Mouse (Mus musculus) kidney, embryonic 14.5 days (tissue): ENCODE data around the gene Trim50. TPM values are rescaled to one million over a fixed set of nuclear protein-coding genes. Genes with fewer than 3 reads are reported as not detected.

Experiments used
- ATAC-seq: fragments of 200-750 bp; cut with Nextera tagmentation; 2 replicates; pipeline ENCODE4 v1.8.0; 2017; ENCODE audit warnings: moderate number of reproducible peaks, mild to moderate bottlenecking, moderate TSS enrichment, moderate library complexity; ENCODE audit not compliant: low FRiP score, low TSS enrichment
- H3K27ac ChIP-seq: fragments of 300-500 bp; sonication (generic); 2 replicates; pipeline ENCODE4 v1.5.1; 2014; ENCODE audit warnings: low read depth, mild to moderate bottlenecking, low read length, moderate library complexity, mixed read lengths
- H3K27me3 ChIP-seq: fragments of 300-500 bp; sonication (generic); 2 replicates; pipeline ENCODE4 v1.6.1; 2014; ENCODE audit warnings: mild to moderate bottlenecking, low read length; ENCODE audit not compliant: control insufficient read depth, insufficient read depth
- H3K36me3 ChIP-seq: fragments of 300-500 bp; sonication (generic); 2 replicates; pipeline ENCODE4 v1.6.1; 2014; ENCODE audit warnings: low read length, mixed read lengths; ENCODE audit not compliant: control insufficient read depth, insufficient read depth
- H3K4me1 ChIP-seq: fragments of 300-500 bp; sonication (generic); 2 replicates; pipeline ENCODE4 v1.6.1; 2014; ENCODE audit warnings: low read length, mixed read lengths; ENCODE audit not compliant: control insufficient read depth, insufficient read depth
- H3K4me2 ChIP-seq: fragments of 300-500 bp; sonication (generic); replicated peaks from 2 replicates; pipeline ENCODE4 v1.6.1; 2014; ENCODE audit warnings: low read depth, mild to moderate bottlenecking, low read length
- H3K4me3 ChIP-seq: fragments of 300-500 bp; sonication (generic); 2 replicates; pipeline ENCODE4 v1.5.1; 2014; ENCODE audit warnings: mild to moderate bottlenecking, low read length
- H3K9ac ChIP-seq: fragments of 300-500 bp; sonication (generic); 2 replicates; pipeline ENCODE4 v1.6.1; 2014; ENCODE audit warnings: low read depth, mild to moderate bottlenecking, low read length, moderate library complexity
- H3K9me3 ChIP-seq: fragments of 300-500 bp; sonication (generic); 2 replicates; pipeline ENCODE4 v1.6.1; 2016; ENCODE audit warnings: low read length; ENCODE audit not compliant: control insufficient read depth
- WGBS: fragments of 180-500 bp; shearing (Covaris S2); extraction: QIAGEN DNeasy Blood & Tissue Kit; methylation state at CpG from one replicate; pipeline ENCODE4 v1.1.7; 2014; 5-methylcytosine and 5-hydroxymethylcytosine counted together
- polyA plus RNA-seq: library from polyadenylated mRNA; unstranded; fragments of >200 nt; fragmentation: Nextera tagmentation; extraction: Ambion mirVana; gene quantifications from 2 replicates; pipeline ENCODE4 v1.2.1, GENCODE M21; 2014

The Trim50 gene
- polyA plus RNA-seq = not detected in 2 replicates

DNA sequence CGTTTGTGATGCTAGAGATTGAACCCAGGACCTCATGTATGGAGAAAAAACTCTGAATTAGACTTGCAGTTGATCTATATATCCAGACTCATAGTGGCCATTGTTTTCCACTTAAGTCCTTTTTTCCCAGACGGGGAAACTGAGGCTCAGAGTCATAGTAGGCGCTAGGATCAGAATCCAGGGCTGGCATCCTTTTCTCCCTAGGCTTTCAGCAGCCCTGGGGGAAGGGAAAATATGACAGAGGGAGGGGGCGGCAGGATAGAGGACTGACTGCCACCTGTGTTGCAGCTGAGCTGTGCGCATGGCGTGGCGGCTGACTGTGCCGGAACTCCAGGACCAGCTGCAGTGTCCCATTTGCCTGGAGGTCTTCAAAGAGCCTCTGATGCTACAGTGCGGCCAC is at the start of gene Trim50:
Gene Trim50 (plus strand): TSS at position 301 of the 400 bp plus-strand sequence.
- Histone ChIP-seq H3K9ac (no peak within 1 kb of the TSS), H3K9me3 (peaks cover 3% of the 10 kb centered on the region; the same call in 1 of the 2 replicates), H3K36me3 (no peaks in the 10 kb centered on the region), H3K4me2 (no peak within 1 kb of the TSS), H3K27me3 (peaks cover 9% of the 10 kb centered on the region), H3K4me1 (no peaks in the 10 kb centered on the region), H3K4me3 (no peak within 1 kb of the TSS), H3K27ac (no peak within 1 kb of the TSS)
- WGBS = 61% methylated on average over 9 of the region's 9 CpGs
- no peak for ATAC-seq

DNA sequence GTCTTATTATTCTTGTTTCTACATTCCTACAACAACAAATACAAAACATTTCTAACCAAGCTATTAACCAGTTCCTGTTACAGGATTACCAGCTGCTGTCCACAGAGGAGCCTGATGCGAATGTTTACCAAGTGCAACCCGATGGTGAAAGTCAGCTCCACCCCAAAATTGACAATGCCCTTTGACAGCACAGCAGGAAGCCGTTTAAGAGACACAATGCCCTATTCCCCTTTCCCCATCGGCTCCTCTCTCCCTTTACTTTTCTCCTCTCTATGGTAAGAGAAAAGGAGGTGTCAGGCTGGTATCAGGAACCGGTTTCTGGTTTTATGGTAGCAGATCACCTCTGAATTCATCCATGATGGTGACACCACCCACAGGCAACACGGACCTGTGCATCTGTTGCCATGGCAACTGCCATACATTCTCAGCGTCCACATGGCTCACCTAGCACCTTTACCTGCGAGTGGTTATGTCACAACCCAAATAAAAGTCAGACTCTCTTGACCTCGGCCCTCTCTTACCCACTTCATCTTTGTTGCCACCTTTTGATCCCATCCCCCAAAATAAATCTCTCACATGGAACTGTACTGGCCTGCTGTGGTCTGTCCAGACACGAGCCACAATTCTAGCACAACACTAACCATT is 46.7 kb upstream of the Trim50 start:
- ATAC-seq = no peak
- Histone ChIP-seq H3K27ac (no peak overlapping the region), H3K4me1 (no peaks in the 10 kb centered on the region), H3K4me3 (no peak overlapping the region), H3K9ac (no peak overlapping the region), H3K27me3 (no peaks in the 10 kb centered on the region; the same call in 1 of the 2 replicates), H3K9me3 (no peaks in the 10 kb centered on the region), H3K4me2 (no peak overlapping the region), H3K36me3 (no peaks in the 10 kb centered on the region)
- WGBS = 49% methylated on average over 10 of the region's 10 CpGs

DNA sequence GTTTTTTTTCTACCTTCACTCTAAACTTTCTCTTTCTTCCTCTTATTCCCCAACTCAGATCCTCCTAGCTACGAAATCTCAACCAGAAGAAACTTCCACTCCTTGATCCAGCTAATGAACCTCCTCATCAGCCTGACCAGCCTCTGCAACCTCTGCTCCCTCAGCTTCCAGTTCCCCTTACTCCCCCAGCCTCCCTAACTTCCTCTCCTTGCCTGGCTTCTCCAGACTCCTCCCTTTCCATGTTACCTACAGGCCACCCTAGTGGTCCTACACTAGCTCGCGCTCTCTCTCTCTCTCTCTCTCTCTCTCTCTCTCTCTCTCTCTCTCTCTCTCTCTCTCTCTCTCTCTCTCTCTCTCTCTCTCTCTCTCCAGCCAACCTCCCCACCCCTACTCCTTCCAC is 36.9 kb upstream of the Trim50 start:
- no peaks in the 10 kb centered on the region for H3K9me3 ChIP-seq
- H3K36me3 ChIP-seq = no peaks in the 10 kb centered on the region
- H3K4me2 ChIP-seq = no peak overlapping the region
- 72% methylated on average over 3 of the region's 3 CpGs for WGBS
- ATAC-seq = no peak
- no peak overlapping the region for H3K4me3 ChIP-seq
- no peaks in the 10 kb centered on the region for H3K27me3 ChIP-seq
- no peak overlapping the region for H3K27ac ChIP-seq
- no peak overlapping the region for H3K9ac ChIP-seq
- no peaks in the 10 kb centered on the region for H3K4me1 ChIP-seq

DNA sequence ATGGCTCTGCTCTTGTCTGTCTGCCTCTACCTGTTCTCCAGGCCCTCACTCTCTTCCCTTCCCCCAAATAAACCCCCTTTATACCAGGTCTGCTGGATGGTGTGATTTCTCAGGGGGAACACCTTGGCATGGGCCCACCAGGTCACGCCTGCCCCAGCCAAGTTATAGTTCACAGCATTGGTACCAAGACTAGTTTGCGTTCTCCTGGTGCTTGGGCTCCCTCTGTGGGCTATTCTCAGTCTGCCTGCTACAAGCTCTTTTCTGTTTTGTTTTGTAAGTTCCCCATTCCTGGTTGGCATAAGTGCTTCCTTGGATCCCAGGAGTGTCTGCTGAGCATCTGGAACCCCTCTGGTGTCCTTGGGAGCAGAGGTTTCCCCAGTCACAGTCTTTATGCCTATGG is 33.2 kb upstream of the Trim50 start:
- ATAC-seq = no peak
- no peaks in the 10 kb centered on the region for H3K4me1 ChIP-seq
- H3K4me2 ChIP-seq = no peak overlapping the region
- no peak overlapping the region for H3K4me3 ChIP-seq
- H3K9ac ChIP-seq = no peak overlapping the region
- 75% methylated on average over 2 of the region's 2 CpGs for WGBS
- no peaks in the 10 kb centered on the region for H3K9me3 ChIP-seq
- no peak overlapping the region for H3K27ac ChIP-seq
- H3K27me3 ChIP-seq = no peaks in the 10 kb centered on the region
- no peaks in the 10 kb centered on the region for H3K36me3 ChIP-seq

DNA sequence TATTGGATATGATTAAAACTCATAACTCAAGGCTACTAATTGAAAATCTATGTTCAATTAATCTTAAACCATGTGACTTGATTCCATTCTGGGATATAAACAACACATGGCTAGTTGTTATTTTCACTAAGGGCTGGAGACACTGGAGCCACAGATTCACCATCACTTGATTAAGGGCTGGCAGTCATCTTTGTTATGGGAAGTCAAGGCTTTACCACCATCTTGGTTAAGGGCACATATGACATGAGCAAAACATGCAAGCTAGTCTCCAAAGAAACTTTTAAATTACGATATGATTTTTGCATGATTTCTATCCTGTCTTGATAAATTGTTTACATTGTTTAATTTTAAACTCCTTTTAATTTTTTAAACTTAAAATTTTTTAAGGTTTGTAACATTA is 30.9 kb upstream of the Trim50 start:
- ATAC-seq = no peak
- 78% methylated on average over 1 of the region's 1 CpGs for WGBS
- no peak overlapping the region for H3K4me2 ChIP-seq
- H3K27me3 ChIP-seq = no peaks in the 10 kb centered on the region
- H3K4me1 ChIP-seq = no peaks in the 10 kb centered on the region
- no peaks in the 10 kb centered on the region for H3K36me3 ChIP-seq
- no peaks in the 10 kb centered on the region for H3K9me3 ChIP-seq
- no peak overlapping the region for H3K4me3 ChIP-seq
- no peak overlapping the region for H3K27ac ChIP-seq
- no peak overlapping the region for H3K9ac ChIP-seq

DNA sequence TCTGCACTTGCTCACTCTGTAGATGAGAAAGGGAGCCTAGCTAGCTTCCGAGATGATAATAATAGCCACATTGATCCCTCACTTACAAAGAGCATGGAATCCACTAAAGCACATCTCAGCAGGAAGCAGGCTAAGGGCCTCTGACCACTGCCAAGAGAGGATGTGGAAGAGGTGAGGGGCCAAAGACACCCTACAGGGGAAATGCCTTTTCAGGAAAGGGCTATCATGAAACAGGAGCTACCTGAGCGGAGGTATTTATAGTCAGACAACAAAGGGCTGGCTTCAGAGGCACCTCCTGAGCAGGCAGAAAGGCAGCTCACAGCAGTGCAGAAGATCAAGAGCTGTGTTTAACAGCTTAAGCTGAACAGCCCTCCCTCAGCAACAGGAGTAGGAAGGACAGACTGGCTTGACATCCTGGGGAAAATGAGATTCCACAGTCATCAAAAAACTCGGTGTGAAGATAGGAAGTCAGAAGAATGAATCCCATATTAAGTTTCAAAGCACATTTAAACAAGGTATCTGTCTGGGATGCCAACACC is 26.9 kb upstream of the Trim50 start:
- Histone ChIP-seq H3K27ac (no peak overlapping the region), H3K9ac (no peak overlapping the region), H3K4me1 (no peaks in the 10 kb centered on the region), H3K9me3 (no peaks in the 10 kb centered on the region), H3K36me3 (no peaks in the 10 kb centered on the region), H3K4me2 (no peak overlapping the region), H3K4me3 (no peak overlapping the region), H3K27me3 (no peaks in the 10 kb centered on the region)
- ATAC-seq = no peak
- WGBS = 21% methylated on average over 3 of the region's 3 CpGs

DNA sequence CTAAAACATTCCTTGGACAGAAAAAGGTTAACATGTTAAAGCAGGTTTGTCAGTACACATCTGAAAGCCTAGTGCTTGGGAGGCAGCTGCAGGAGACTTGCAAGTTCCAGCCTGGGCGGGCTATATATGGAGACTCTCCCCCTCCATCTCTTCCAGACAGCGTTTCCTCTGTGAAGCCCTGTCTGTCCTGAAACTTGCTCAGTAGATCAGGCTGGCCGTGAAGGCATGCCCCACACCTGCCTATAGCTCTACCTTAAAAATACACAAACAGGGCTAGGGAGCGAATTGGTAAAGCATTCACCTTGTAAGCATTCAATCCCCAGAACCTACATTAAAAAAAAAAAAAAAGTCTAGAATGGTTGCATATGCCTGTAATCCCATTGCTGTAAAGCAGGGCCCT is 23.6 kb upstream of the Trim50 start:
- Histone ChIP-seq H3K9me3 (no peaks in the 10 kb centered on the region), H3K4me1 (no peaks in the 10 kb centered on the region), H3K27me3 (no peaks in the 10 kb centered on the region), H3K9ac (no peak overlapping the region), H3K27ac (no peak overlapping the region), H3K4me3 (no peak overlapping the region), H3K4me2 (no peak overlapping the region), H3K36me3 (no peaks in the 10 kb centered on the region)
- ATAC-seq = no peak
- 82% methylated on average over 4 of the region's 4 CpGs for WGBS

DNA sequence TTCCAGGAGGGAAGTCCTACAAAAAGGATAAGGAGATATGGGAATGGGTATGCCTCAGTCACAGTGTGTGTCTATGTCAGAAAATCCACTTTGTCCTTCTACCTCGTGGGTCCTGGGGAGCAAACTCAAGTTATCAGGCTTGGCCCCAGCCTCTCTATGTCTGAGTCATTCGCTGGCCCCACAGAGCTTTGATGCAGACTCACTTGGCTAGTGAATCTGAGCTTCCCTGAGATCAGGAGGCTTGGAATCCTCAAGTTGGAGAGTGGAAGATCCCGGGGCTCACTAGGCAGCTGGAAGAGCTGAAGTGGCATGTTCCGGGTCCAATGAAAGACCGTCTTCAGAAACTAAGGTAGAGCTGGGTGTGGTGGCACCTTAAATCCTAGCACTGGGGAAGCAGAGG is 22.9 kb upstream of the Trim50 start:
- no peak overlapping the region for H3K27ac ChIP-seq
- WGBS = 88% methylated on average over 5 of the region's 5 CpGs

DNA sequence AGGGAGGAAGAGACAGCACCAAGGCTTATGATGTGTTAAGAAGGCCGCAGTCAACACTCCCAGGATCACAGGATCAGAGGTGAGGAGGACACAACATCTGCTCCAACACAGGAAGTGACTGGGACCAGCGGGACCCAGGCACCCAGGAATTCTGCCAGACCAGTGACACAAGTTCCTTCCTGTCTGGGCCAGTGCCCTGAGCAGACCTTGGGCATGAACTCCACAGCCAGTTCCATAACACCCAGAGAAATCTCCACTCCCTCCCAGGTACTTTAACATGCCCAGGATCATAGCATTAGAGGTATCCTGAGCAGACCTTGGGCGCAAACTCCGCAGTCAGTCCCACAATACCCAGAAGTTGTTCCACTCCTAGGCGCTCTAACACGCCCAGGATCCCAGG is 21.9 kb upstream of the Trim50 start:
- no peaks in the 10 kb centered on the region for H3K9me3 ChIP-seq

More for the DNA sequence above, 22.9 kb upstream of the Trim50 start:
- Histone ChIP-seq H3K36me3 (no peaks in the 10 kb centered on the region), H3K4me3 (no peak overlapping the region), H3K27me3 (no peaks in the 10 kb centered on the region), H3K4me1 (no peaks in the 10 kb centered on the region), H3K9me3 (no peaks in the 10 kb centered on the region), H3K9ac (no peak overlapping the region), H3K4me2 (no peak overlapping the region)
- no peak for ATAC-seq

More for the DNA sequence above, 21.9 kb upstream of the Trim50 start:
- Histone ChIP-seq H3K4me2 (no peak overlapping the region), H3K27me3 (no peaks in the 10 kb centered on the region), H3K4me3 (no peak overlapping the region), H3K9ac (no peak overlapping the region), H3K27ac (no peak overlapping the region), H3K4me1 (no peaks in the 10 kb centered on the region), H3K36me3 (no peaks in the 10 kb centered on the region)
- WGBS = 87% methylated on average over 6 of the region's 6 CpGs
- ATAC-seq = no peak
